In the genomic region with DNA sequence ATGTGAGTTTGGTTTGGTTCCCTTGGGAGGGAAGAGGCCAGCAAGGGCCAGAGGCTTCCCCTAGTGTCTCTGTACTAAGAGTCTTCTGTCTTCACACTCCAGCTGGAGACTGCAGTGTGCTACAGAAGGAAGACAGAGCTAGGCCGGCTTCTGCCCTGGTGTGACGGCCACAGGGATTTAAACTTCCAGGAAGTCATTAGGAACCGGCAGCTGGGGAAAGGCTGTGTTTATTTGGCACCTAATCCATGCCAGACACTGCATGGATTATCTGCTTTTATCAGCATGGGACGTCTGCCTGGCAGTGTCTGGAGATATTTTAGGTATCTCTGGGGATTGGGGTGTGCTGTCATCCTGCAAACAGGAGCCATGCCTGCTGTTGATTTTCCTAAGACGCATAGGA, we compare ENCODE assay signal across 12 mouse cellular contexts. TPM values are rescaled to one million over a fixed set of nuclear protein-coding genes. Genes with fewer than 3 reads are reported as not detected.
A peak's percentile ranks its signal among the peaks of the same experiment; 100 is the strongest.
DNase-seq lines count a peak whose midpoint lies in the region.
"Had no signal": no experiment of that assay in that cellular context is flagged by ENCODE, and none has a peak within 500 bp of the region (broad histone marks: within the 10 kb centered on the region; RNA-seq: fewer than 3 reads in every experiment).

No protein-coding gene starts in this region.

- peak; percentile 97 for DNase-seq in heart, adult 11 months
- DNase-seq in heart, postnatal 25 days (ENCODE audit: low spot score): no peak
- DNase-seq in layer of hippocampus, postnatal 14 days (ENCODE audit: low spot score in 2 of 2): peak; percentile 12 to 15
- no peak for DNase-seq in layer of hippocampus, postnatal 36 days
- DNase-seq in kidney, postnatal 36 days: peak; percentile 40 to 57
- DNase-seq in lung, postnatal 4 days: peak; percentile 62 to 84
- no peak for DNase-seq in left cerebral cortex, postnatal 14 days (ENCODE audit: low spot score in 2 of 2)
- no peak for DNase-seq in left cerebral cortex, postnatal 25 days (ENCODE audit: low spot score in 2 of 2)
- DNase-seq: adrenal gland, adult 8-10 months; cerebellum, postnatal 25 days; midbrain, embryonic 14.5 days had no signal

- intact Hi-C loops in heart, postnatal 25 days (cut with DNase I): no loop called here
- intact Hi-C loops in left cerebral cortex, postnatal 14 days (cut with DNase I): no loop called here
- intact Hi-C loops in left cerebral cortex, postnatal 25 days (cut with DNase I): no loop called here

RNA-seq across cellular contexts. Expression of a gene that starts 54.8 kb away (rescaled TPM):
- total RNA-seq in heart, postnatal 25 days (2021): 10 to 100 TPM; 23.4 to 27.6 TPM
- 10 to 100 TPM; 80.3 to 84.9 TPM for total RNA-seq in layer of hippocampus, postnatal 14 days (2021)
- 10 to 100 TPM; 77.6 to 87.9 TPM for total RNA-seq in layer of hippocampus, postnatal 36 days (2021)
- total RNA-seq in left cerebral cortex, postnatal 14 days (2021): 10 to 100 TPM; 88.9 to 93.9 TPM
- 10 to 100 TPM; 93.2 to 97.8 TPM for total RNA-seq in left cerebral cortex, postnatal 25 days (2021)

RNA-seq across cellular contexts. Expression of a gene that starts 57.7 kb away (rescaled TPM):
- 10 to 100 TPM; 24.2 to 26.8 TPM for total RNA-seq in heart, postnatal 25 days (2021)
- 1 to 10 TPM; 7.3 to 8.5 TPM for total RNA-seq in layer of hippocampus, postnatal 14 days (2021)
- total RNA-seq in layer of hippocampus, postnatal 36 days (2021): 1 to 10 TPM; 4.5 to 5.2 TPM
- total RNA-seq in left cerebral cortex, postnatal 14 days (2021): 1 to 10 TPM; 6.2 to 7.0 TPM
- total RNA-seq in left cerebral cortex, postnatal 25 days (2021): 1 to 10 TPM; 5.2 TPM
- total RNA-seq: granulocyte monocyte progenitor cell, adult 5-6 weeks had no signal

Comparison
In these comparisons a context has a peak if more than half of its experiments do, and no peak if none do; other contexts are left out.
1. DNase-seq: peak in heart, adult 11 months (single experiment), layer of hippocampus, postnatal 14 days (2 of 2), kidney, postnatal 36 days (2 of 2) and lung, postnatal 4 days (2 of 2); none in heart, postnatal 25 days (single experiment), layer of hippocampus, postnatal 36 days (0 of 2), left cerebral cortex, postnatal 14 days (0 of 2) and left cerebral cortex, postnatal 25 days (0 of 2).